Mouse (Mus musculus): ENCODE data around the gene Cerk.

Gene Cerk

GRCm38 (mm10) chr15:86159093-86159492, 26.8 kb downstream of the Cerk start:
- DNase-seq: no peak

- no peak for DNase-seq
These were observed 29.4 kb downstream of the Cerk start for GRCm38 (mm10) chr15:86156492-86156891.

GRCm38 (mm10) chr15:86153481-86153960, 32.4 kb downstream of the Cerk start:
- no peak for DNase-seq

- no peak for DNase-seq
These were observed 35.3 kb downstream of the Cerk start for GRCm38 (mm10) chr15:86150593-86150992.

GRCm38 (mm10) chr15:86146922-86147321, 39.0 kb downstream of the Cerk start:
- DNase-seq: no peak

- no peak for DNase-seq
These were observed 40.9 kb downstream of the Cerk start for GRCm38 (mm10) chr15:86145046-86145445.

GRCm38 (mm10) chr15:86144577-86144976, 41.4 kb downstream of the Cerk start:
- no peak for DNase-seq

- no peak for DNase-seq
These were observed 45.6 kb downstream of the Cerk start for GRCm38 (mm10) chr15:86140323-86140722.

- DNase-seq: no peak
These were observed 48.3 kb downstream of the Cerk start for GRCm38 (mm10) chr15:86137638-86138037.

GRCm38 (mm10) chr15:86134941-86135783, 50.8 kb downstream of the Cerk start:
- DNase-seq: peak; percentile 61

GRCm38 (mm10) chr15:86130657-86131056, 55.3 kb downstream of the Cerk start:
- DNase-seq: no peak

- DNase-seq: no peak
These were observed 56.9 kb downstream of the Cerk start for GRCm38 (mm10) chr15:86129036-86129435.

GRCm38 (mm10) chr15:86124359-86124758, 61.6 kb downstream of the Cerk start:
- DNase-seq: peak; percentile 60

- no peak for DNase-seq
These were observed 62.5 kb downstream of the Cerk start for GRCm38 (mm10) chr15:86123409-86123808.

GRCm38 (mm10) chr15:86122261-86122949, 63.5 kb downstream of the Cerk start:
- DNase-seq: peak; percentile 47

- DNase-seq: no peak
These were observed 66.8 kb downstream of the Cerk start for GRCm38 (mm10) chr15:86119186-86119585.

GRCm38 (mm10) chr15:86117115-86118100, 68.5 kb downstream of the Cerk start:
- DNase-seq: no peak

GRCm38 (mm10) chr15:86116421-86116820, 69.5 kb downstream of the Cerk start:
- DNase-seq: no peak

GRCm38 (mm10) chr15:86113342-86113710, 72.6 kb downstream of the Cerk start:
- no peak for DNase-seq

GRCm38 (mm10) chr15:86112707-86113341, 73.1 kb downstream of the Cerk start:
- DNase-seq: no peak

GRCm38 (mm10) chr15:86110361-86111103, 75.4 kb downstream of the Cerk start:
- DNase-seq: no peak

Data from layer of hippocampus, adult 9-11 months (tissue).